Mouse (Mus musculus): Measurements from ENCODE around the gene Lamp1. TPM values are rescaled to one million over a fixed set of nuclear protein-coding genes. Genes with fewer than 3 reads are reported as not detected.

The Lamp1 gene
- total RNA-seq, 2 experiments from 2014 or later, result 299 to 317 TPM

DNA sequence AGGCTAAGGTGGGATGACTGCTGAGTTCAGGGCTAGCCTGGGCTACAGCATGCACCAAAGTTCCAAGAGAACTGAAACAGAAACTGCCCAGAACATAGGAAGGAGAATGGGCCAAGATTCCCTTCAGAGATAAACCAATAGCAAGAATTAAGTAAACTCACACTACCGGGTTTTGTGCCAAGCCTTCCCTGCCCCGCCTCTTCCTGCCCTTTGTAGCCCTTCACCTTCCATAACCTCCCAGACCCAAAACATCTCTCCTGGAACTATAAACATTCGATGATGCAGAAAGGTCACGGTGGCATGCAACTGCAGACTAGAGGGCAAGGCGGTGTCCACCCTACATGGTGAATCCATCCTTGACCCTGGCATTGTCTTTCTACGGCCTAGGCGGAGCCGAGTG, 31.3 kb downstream of the Lamp1 start:
- DNase-seq, result no peak
- intact Hi-C loops (cut with DNase I), result no loop called here

- intact Hi-C loops (cut with DNase I), result no loop called here
- DNase-seq, result no peak
Observed at GRCm38 (mm10) chr8:13194818-13195217, 35.9 kb downstream of the Lamp1 start.

GRCm38 (mm10) chr8:13197493-13197892, 38.5 kb downstream of the Lamp1 start:
- no peak for DNase-seq
- intact Hi-C loops (cut with DNase I), result no loop called here

DNA sequence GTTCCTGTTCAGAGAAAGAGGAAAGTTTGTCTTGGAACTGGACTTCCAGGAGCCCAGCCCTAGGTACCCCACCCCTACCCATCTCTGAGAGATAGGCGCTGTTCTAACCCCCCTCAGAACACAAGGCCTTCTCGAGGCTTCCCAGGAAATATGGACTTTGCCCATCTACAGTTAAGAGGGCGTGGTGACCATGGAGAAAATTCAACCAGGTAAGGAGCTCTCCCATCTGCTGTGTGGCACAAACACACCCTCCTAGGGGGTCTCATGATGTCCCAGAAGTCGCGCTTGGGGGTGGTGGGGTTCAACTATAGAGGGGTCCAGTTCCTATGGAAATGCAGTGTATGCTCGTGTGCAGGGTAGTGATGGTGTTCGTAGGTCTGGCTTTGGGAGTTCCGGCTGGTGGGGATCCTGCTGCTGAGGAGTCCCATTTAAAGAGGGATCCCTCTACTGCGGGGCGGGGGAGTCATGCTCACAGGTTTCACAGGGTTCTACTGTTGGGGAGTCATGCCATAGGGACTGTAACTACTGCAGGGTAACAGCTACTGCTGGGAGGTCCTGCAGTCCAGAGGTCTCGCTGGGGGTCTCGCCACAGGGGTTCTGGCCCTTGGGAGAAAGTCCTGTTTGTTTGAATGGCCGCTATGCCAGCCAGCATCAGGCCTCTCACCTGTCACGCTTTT, 40.6 kb downstream of the Lamp1 start:
- intact Hi-C loops (cut with DNase I), result loop anchor here (5.0 to 10.0 kb wide), 2 partner anchors 45 to 222 kb away; partner anchors contain the start of gene Lamp1
- no peak for DNase-seq

DNA sequence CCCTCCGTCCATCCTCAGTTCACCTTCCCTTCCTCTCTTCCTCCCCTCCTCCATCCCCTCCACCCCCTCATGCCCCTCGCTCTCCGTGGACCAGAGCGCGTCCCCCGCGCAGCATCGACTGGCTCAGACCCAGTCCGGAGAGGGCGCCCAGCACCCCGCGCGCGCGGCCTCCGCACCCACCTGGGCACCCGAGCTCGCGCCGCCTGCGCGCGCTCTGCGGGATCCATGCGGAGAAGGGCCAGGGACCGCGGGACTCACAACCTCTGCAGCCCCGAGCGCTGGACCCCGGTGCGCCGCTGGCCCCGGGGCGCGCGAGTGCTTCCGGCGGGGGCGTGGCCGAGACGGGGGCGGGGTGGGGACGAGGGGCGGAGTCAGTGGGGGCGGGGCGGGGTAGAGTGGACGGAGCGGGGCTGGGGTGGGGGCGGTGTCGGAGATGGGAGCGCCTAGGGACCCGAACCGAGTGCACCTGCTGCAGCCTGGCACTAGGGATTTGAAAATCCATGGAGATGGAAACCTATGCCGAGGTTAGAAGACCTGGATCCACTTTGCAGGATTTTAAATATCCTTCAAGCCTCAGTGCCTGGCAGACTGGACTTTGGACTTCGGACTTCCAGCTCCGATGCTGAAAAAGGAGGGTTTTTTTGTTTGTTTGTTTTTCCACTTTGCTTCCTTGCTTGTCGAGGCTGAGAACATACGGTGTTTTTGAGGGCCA, 41.5 kb downstream of the Lamp1 start, which contains the start of gene Grtp1:
Gene Grtp1 (minus strand): TSS at position 320 of the 712 bp plus-strand sequence.
- intact Hi-C loops (cut with DNase I), result loop anchor here (5.0 to 10.0 kb wide), 2 partner anchors 46 to 223 kb away; partner anchors contain the start of gene Lamp1
- DNase-seq, result peak in 1 of 2 experiments; percentile 44

DNA sequence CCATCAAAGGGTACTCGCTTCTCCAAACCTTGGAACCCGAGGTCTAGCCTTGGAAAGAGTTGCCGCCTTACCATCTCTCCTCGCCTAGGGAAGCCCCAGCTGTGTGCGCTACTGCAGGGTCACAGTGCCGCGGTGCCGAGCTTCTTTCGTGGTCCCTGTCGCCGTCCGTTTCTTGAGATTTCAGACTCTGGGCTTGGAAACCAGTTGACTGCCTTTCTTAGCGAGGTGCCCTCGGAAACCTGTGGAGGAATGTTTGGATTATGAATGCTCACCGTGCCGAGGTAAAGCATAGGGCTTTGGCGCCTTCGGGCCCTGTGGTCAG, 42.0 kb downstream of the Lamp1 start:
- intact Hi-C loops (cut with DNase I), result loop anchor here (5.0 to 10.0 kb wide), 2 partner anchors 46 to 224 kb away; partner anchors contain the start of gene Lamp1
- DNase-seq, result no peak

DNA sequence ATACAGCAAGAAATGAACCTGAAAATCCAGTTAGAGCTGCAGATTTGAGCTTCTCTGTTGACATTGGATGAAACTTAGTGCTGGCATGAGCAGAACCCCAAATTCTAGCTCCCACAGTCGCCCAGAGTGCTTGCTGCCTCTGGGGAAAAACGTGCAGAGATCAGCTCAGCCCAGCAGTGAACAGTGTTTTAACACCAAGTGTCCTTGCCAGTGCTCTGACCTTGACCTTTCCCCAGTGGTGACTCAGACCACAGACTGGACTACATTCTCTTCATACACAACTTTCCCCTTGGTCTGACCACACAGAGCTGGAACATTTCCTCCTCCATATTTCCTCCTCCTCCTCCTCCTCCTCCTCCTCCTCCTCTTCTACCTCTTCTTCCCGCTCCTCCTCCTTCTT, 43.1 kb downstream of the Lamp1 start:
- intact Hi-C loops (cut with DNase I), result loop anchor here (5.0 to 10.0 kb wide), 2 partner anchors 47 to 225 kb away; partner anchors contain the start of gene Lamp1
- no peak for DNase-seq

GRCm38 (mm10) chr8:13202806-13203205, 43.8 kb downstream of the Lamp1 start:
- no peak for DNase-seq
- intact Hi-C loops (cut with DNase I), result loop anchor here (5.0 to 10.0 kb wide), 2 partner anchors 48 to 226 kb away; partner anchors contain the start of gene Lamp1

- no peak for DNase-seq
- intact Hi-C loops (cut with DNase I), result loop anchor here (5.0 to 10.0 kb wide), 2 partner anchors 49 to 226 kb away; partner anchors contain the start of gene Lamp1
Observed at GRCm38 (mm10) chr8:13203472-13203871, 44.5 kb downstream of the Lamp1 start.

- DNase-seq, result no peak
- intact Hi-C loops (cut with DNase I), result loop anchor here (5.0 to 10.0 kb wide), 4 partner anchors 32 to 227 kb away; partner anchors contain the start of gene Lamp1
Observed at GRCm38 (mm10) chr8:13204371-13205140, 45.6 kb downstream of the Lamp1 start.

- intact Hi-C loops (cut with DNase I), result loop anchor here (5.0 to 10.0 kb wide), 3 partner anchors 33 to 73 kb away; partner anchors contain the start of gene Lamp1
Observed at GRCm38 (mm10) chr8:13205311-13205710, 46.4 kb downstream of the Lamp1 start.

GRCm38 (mm10) chr8:13206290-13206689, 47.3 kb downstream of the Lamp1 start:
- intact Hi-C loops (cut with DNase I), result loop anchor here (2.0 to 10.0 kb wide), 4 partner anchors 17 to 74 kb away; partner anchors contain the start of gene Lamp1
- no peak for DNase-seq

More at GRCm38 (mm10) chr8:13205311-13205710, 46.4 kb downstream of the Lamp1 start:
- DNase-seq, result no peak

DNA sequence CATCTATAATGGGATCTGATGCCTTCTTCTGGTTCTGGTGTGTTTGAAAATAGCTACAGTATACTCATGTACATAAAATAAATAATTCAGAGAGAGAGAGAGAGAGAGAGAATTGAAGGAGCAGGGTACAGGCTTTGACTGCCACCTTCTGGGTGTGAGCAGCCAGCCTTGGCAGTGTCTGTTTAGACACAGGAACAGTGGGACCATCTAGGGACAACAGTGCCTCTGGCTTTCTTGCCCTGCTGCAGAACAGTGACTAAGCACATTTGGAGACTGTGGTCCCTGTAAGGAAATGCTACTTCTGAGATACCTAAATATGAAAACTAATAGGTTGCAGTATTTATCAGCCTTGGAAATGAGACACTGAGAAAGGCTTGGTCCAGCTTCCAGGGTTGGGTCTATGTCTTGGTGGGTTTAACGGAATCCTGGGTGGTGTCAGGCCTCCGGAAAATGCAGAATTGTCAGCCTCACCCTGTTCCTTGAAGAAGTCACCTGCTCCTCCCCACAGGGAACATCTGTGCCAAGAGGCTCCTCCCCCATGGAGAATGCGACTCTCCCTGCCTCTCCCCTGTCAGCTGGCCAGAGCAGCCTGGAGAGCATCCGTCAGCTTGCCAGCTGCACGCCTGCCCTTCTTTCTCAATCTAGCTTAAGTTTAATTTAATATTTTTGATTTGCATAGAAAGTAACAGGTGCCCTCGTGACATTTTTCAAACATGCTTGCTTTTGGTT, 49.8 kb downstream of the Lamp1 start:
- intact Hi-C loops (cut with DNase I), result loop anchor here (5.0 to 10.0 kb wide), 3 partner anchors 36 to 76 kb away; partner anchors contain the start of gene Lamp1
- peak; percentile 49 to 77 for DNase-seq

DNA sequence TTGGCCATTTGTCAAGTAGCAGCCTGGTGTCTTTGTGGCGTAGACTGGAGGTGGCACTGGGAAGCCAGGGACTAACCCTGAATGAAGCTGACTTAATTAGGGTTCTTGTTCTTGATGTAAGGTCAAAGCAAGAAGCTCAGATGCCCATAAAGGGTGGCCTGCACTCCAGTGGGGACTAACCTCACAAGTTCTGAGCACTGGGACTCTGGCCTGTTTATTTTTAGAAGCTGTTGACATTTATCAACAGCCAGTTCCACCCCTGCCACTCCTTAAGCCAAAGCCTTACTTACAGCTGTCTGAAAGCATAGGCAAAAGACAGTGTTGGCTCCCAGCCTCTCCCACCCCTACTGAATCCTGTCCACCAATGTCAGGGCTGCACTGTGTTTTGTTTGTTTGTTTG, 50.8 kb downstream of the Lamp1 start:
- intact Hi-C loops (cut with DNase I), result loop anchor here (5.0 to 10.0 kb wide), 4 partner anchors 37 to 102 kb away; partner anchors contain the start of genes Cul4a, Lamp1 and Pcid2
- peak in 1 of 2 experiments; percentile 38 for DNase-seq

DNA sequence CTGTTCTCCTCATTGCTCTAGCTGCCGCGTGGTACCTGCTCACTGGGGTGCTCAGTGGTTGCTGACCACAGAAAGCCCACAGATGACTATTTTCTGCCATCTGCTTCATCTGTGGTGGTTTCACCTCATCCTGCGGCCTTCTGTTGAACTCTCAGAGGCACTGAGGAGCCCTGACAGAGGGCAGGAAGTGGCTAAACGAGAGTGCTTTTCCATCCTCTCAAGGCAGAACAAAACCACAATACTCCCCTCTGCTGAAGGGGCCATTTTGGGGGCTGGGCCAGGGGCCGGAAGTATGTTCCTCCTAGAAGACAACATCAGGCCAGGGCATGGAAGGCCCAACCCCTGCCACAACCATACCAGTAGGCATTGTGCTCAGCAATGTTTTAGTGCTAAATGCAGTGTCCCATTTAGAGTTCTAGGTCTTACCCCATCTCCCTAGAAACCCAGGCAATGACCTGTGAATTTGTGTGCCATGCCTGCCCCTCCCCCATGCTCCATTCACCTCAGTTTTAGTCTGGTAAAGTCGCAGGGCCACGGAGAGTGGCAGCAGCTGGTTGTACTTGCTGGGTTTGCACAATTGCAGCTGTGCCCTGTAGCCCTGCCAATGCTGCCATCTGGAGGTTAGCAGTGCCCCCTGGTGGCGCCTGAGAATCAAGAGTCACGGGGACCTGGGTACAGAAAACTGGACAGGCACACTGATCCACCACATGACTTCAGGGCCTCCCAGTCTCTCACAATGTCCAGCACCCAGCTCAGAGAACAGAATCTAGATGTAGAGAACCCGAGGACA, 54.7 kb downstream of the Lamp1 start:
- DNase-seq, result peak; percentile 87 to 95
- intact Hi-C loops (cut with DNase I), result loop anchor here (2.0 to 5.0 kb wide), 2 partner anchors 41 to 106 kb away; partner anchors contain the start of genes Adprhl1, Cul4a and Pcid2

- intact Hi-C loops (cut with DNase I), result no loop called here
- no peak for DNase-seq
Observed at GRCm38 (mm10) chr8:13216386-13216785, 57.4 kb downstream of the Lamp1 start.

- intact Hi-C loops (cut with DNase I), result no loop called here
- DNase-seq, result no peak
Observed at GRCm38 (mm10) chr8:13217093-13217492, 58.1 kb downstream of the Lamp1 start.

- intact Hi-C loops (cut with DNase I), result no loop called here
- DNase-seq, result no peak
Observed at GRCm38 (mm10) chr8:13217986-13218385, 59.0 kb downstream of the Lamp1 start.

- intact Hi-C loops (cut with DNase I), result no loop called here
- DNase-seq, result no peak
Observed at GRCm38 (mm10) chr8:13218441-13218840, 59.5 kb downstream of the Lamp1 start.
